Mouse (Mus musculus): Measurements from ENCODE around the gene Gm29776. TPM values are rescaled to one million over a fixed set of nuclear protein-coding genes. Genes with fewer than 3 reads are reported as not detected.

The Gm29776 gene
- not detected for total RNA-seq (2021)
- long read RNA-seq, experiment 1: 0 reads
- long read RNA-seq, experiment 2: 0 reads

- no peak for DNase-seq
- intact Hi-C loops (cut with DNase I): no loop called here
Measured at GRCm38 (mm10) chr14:54698733-54699132, at the start of gene Gm29776. Gene Gm29776 (minus strand): TSS chr14:54698833.

GRCm38 (mm10) chr14:54746038-54746437, 47.4 kb upstream of the Gm29776 start:
- no peak for DNase-seq
- intact Hi-C loops (cut with DNase I): no loop called here

GRCm38 (mm10) chr14:54744473-54744872, 45.8 kb upstream of the Gm29776 start:
- intact Hi-C loops (cut with DNase I): no loop called here
- no peak for DNase-seq

- peak in 1 of 2 experiments; percentile 64 for DNase-seq
- intact Hi-C loops (cut with DNase I): no loop called here
Measured at GRCm38 (mm10) chr14:54742375-54742774, 43.7 kb upstream of the Gm29776 start.

- intact Hi-C loops (cut with DNase I): no loop called here
Measured at GRCm38 (mm10) chr14:54741721-54742120, 43.1 kb upstream of the Gm29776 start.

GRCm38 (mm10) chr14:54737634-54738033, 39.0 kb upstream of the Gm29776 start:
- DNase-seq: peak in 1 of 2 experiments; percentile 27
- intact Hi-C loops (cut with DNase I): no loop called here

More at GRCm38 (mm10) chr14:54741721-54742120, 43.1 kb upstream of the Gm29776 start:
- DNase-seq: no peak

- no peak for DNase-seq
- intact Hi-C loops (cut with DNase I): no loop called here
Measured at GRCm38 (mm10) chr14:54736555-54737552, 38.2 kb upstream of the Gm29776 start.

GRCm38 (mm10) chr14:54735221-54735620, 36.6 kb upstream of the Gm29776 start:
- DNase-seq: no peak
- intact Hi-C loops (cut with DNase I): no loop called here

- intact Hi-C loops (cut with DNase I): no loop called here
- no peak for DNase-seq
Measured at GRCm38 (mm10) chr14:54734004-54734403, 35.4 kb upstream of the Gm29776 start.

GRCm38 (mm10) chr14:54732206-54732605, 33.6 kb upstream of the Gm29776 start:
- intact Hi-C loops (cut with DNase I): no loop called here
- no peak for DNase-seq

GRCm38 (mm10) chr14:54730305-54730704, 31.7 kb upstream of the Gm29776 start:
- intact Hi-C loops (cut with DNase I): no loop called here
- no peak for DNase-seq

GRCm38 (mm10) chr14:54728823-54729653, 30.4 kb upstream of the Gm29776 start:
- intact Hi-C loops (cut with DNase I): no loop called here
- DNase-seq: no peak

GRCm38 (mm10) chr14:54727565-54727964, 28.9 kb upstream of the Gm29776 start:
- intact Hi-C loops (cut with DNase I): no loop called here
- DNase-seq: no peak

GRCm38 (mm10) chr14:54724049-54724448, 25.4 kb upstream of the Gm29776 start:
- intact Hi-C loops (cut with DNase I): no loop called here
- no peak for DNase-seq

GRCm38 (mm10) chr14:54721711-54722110, 23.1 kb upstream of the Gm29776 start:
- no peak for DNase-seq
- intact Hi-C loops (cut with DNase I): no loop called here

GRCm38 (mm10) chr14:54720654-54721350, 22.2 kb upstream of the Gm29776 start:
- intact Hi-C loops (cut with DNase I): no loop called here
- peak; percentile 23 to 45 for DNase-seq

- intact Hi-C loops (cut with DNase I): no loop called here
- no peak for DNase-seq
Measured at GRCm38 (mm10) chr14:54720041-54720440, 21.4 kb upstream of the Gm29776 start.

- intact Hi-C loops (cut with DNase I): loop anchor here (2.0 kb wide), 1 partner anchor 103 kb away; no protein-coding TSS in a partner anchor
- no peak for DNase-seq
Measured at GRCm38 (mm10) chr14:54715402-54715801, 16.8 kb upstream of the Gm29776 start.

GRCm38 (mm10) chr14:54714617-54715081, 16.0 kb upstream of the Gm29776 start:
- no peak for DNase-seq
- intact Hi-C loops (cut with DNase I): loop anchor here (1.0 to 2.0 kb wide), 2 partner anchors 72 to 104 kb away; no protein-coding TSS in a partner anchor

GRCm38 (mm10) chr14:54714121-54714520, 15.5 kb upstream of the Gm29776 start:
- peak; percentile 29 to 47 for DNase-seq
- intact Hi-C loops (cut with DNase I): loop anchor here (1.0 to 2.0 kb wide), 2 partner anchors 72 to 105 kb away; no protein-coding TSS in a partner anchor

Measured in gastrocnemius, postnatal 36 days (tissue).